20 mouse cellular contexts compared by ENCODE assay signal in genomic region chr6:38762006-38762405, GRCm38 (mm10).
"Had no signal": no experiment of that assay in that cellular context is flagged by ENCODE, and none has a peak within 500 bp of the region (broad histone marks: within the 10 kb centered on the region; RNA-seq: fewer than 3 reads in every experiment).

No protein-coding gene starts in this region.

- H3K4me2 ChIP-seq: limb, embryonic 12.5 days; limb, embryonic 15.5 days; liver, embryonic 11.5 days; lung, embryonic 14.5 days; midbrain, embryonic 13.5 days; neural tube, embryonic 13.5 days; stomach, embryonic 15.5 days had no signal

- DNase-seq: kidney, adult 9 months; kidney, postnatal 4 days; left cerebral cortex, postnatal 4 days; lung, postnatal 10 days; retina, postnatal 1 day; right cerebral cortex, postnatal 25 days; spleen, adult 18-20 months; thymus, postnatal 25 days had no signal

- H3K4me3 ChIP-seq: limb, embryonic 12.5 days; limb, embryonic 15.5 days; megakaryocyte, embryonic 14.5 days; midbrain, embryonic 10.5 days; midbrain, embryonic 13.5 days; myocyte; neural tube, embryonic 13.5 days; stomach, embryonic 15.5 days had no signal

- H3K27me3 ChIP-seq: limb, embryonic 12.5 days; limb, embryonic 15.5 days; megakaryocyte, embryonic 14.5 days; midbrain, embryonic 13.5 days; neural tube, embryonic 13.5 days; stomach, embryonic 15.5 days had no signal

- H3K9ac ChIP-seq: limb, embryonic 12.5 days; limb, embryonic 15.5 days; lung, embryonic 14.5 days; midbrain, embryonic 13.5 days; neural tube, embryonic 13.5 days; stomach, embryonic 15.5 days had no signal

- ATAC-seq: intestine, embryonic 16.5 days; midbrain, embryonic 13.5 days; midbrain, embryonic 16.5 days had no signal

- H3K36me3 ChIP-seq: stomach, embryonic 15.5 days had no signal

- H3K9me3 ChIP-seq: limb, embryonic 12.5 days; limb, embryonic 15.5 days; megakaryocyte, embryonic 14.5 days; midbrain, embryonic 10.5 days; midbrain, embryonic 13.5 days; neural tube, embryonic 13.5 days; stomach, embryonic 15.5 days had no signal

- H3K27ac ChIP-seq: limb, embryonic 12.5 days; limb, embryonic 15.5 days; midbrain, embryonic 10.5 days; midbrain, embryonic 13.5 days; neural tube, embryonic 13.5 days; stomach, embryonic 15.5 days had no signal
